Mouse (Mus musculus) embryonic facial prominence, embryonic 11.5 days (tissue): ENCODE measurements around the gene Car8. TPM values are rescaled to one million over a fixed set of nuclear protein-coding genes. Genes with fewer than 3 reads are reported as not detected.

Experiments
- microRNA-seq: library from miRNA; unstranded; fragments of <30 nt; microRNA quantifications from one replicate; pipeline ENCODE4, GENCODE M21; 2016; ENCODE audit warnings: borderline number of aligned reads
- polyA plus RNA-seq: library from polyadenylated mRNA; unstranded; fragments of >200 nt; fragmentation: Nextera tagmentation; extraction: Ambion mirVana; gene quantifications from 2 replicates; pipeline ENCODE4 v1.2.1, GENCODE M21; 2014

The Car8 gene
- polyA plus RNA-seq, 1 experiment from 2014 or later = 2.6 TPM

Small RNA genes lying within 50 kb of the gene (microRNA-seq; reads per million reads assigned to microRNA genes)
- not detected for gene Gm25355
